Mouse (Mus musculus) hindbrain, embryonic 12.5 days (tissue): Measurements from ENCODE around the gene Gm15023. TPM values are rescaled to one million over a fixed set of nuclear protein-coding genes. Genes with fewer than 3 reads are reported as not detected.
"Not testable (repeated sequence)": the region's sequence is repeated elsewhere in the genome, so short reads cannot be mapped to it uniquely, and the experiment has no call there.

Source experiments
- ATAC-seq: fragments of 200-750 bp; cut with Nextera tagmentation; 2 replicates; pipeline ENCODE4 v1.8.0; 2017; ENCODE audit warnings: moderate TSS enrichment; ENCODE audit not compliant: low FRiP score
- H3K27ac ChIP-seq: fragments of 300-500 bp; sonication (generic); 2 replicates; pipeline ENCODE4 v1.5.1; 2016; ENCODE audit warnings: mild to moderate bottlenecking
- H3K27me3 ChIP-seq: fragments of 300-500 bp; sonication (generic); 2 replicates; pipeline ENCODE4 v1.6.1; 2016; ENCODE audit warnings: mild to moderate bottlenecking
- H3K36me3 ChIP-seq: fragments of 300-500 bp; sonication (generic); 2 replicates; pipeline ENCODE4 v1.6.1; 2016; ENCODE audit warnings: mild to moderate bottlenecking
- H3K4me1 ChIP-seq: fragments of 300-500 bp; sonication (generic); 2 replicates; pipeline ENCODE4 v1.6.1; 2016
- H3K4me2 ChIP-seq: fragments of 300-500 bp; sonication (generic); replicated peaks from 2 replicates; pipeline ENCODE4 v1.6.1; 2016; ENCODE audit warnings: mild to moderate bottlenecking
- H3K4me3 ChIP-seq: fragments of 300-500 bp; sonication (generic); 2 replicates; pipeline ENCODE4 v1.5.1; 2016; ENCODE audit warnings: mild to moderate bottlenecking
- H3K9ac ChIP-seq: fragments of 300-500 bp; sonication (generic); 2 replicates; pipeline ENCODE4 v1.6.1; 2016; ENCODE audit warnings: mild to moderate bottlenecking, moderate library complexity
- H3K9me3 ChIP-seq: fragments of 300-500 bp; sonication (generic); replicated peaks from 2 replicates; pipeline ENCODE4 v1.6.1; 2016; ENCODE audit warnings: mild to moderate bottlenecking
- WGBS: fragments of 180-500 bp; shearing (Covaris S2); methylation state at CpG from one replicate; pipeline ENCODE4 v1.1.7; 2016; 5-methylcytosine and 5-hydroxymethylcytosine counted together
- polyA plus RNA-seq: library from polyadenylated mRNA; unstranded; fragments of >200 nt; fragmentation: Nextera tagmentation; extraction: Ambion mirVana; gene quantifications from 2 replicates; pipeline ENCODE4 v1.2.1, GENCODE M21; 2016

The Gm15023 gene
- polyA plus RNA-seq, result not detected in 2 replicates

GRCm38 (mm10) chrX:135177532-135177931, at the start of gene Gm15023:
Gene Gm15023 (minus strand): TSS chrX:135177632.
- H3K9ac ChIP-seq, H3K9me3 ChIP-seq, ATAC-seq, H3K4me1 ChIP-seq, H3K4me3 ChIP-seq, H3K27me3 ChIP-seq, H3K4me2 ChIP-seq, H3K27ac ChIP-seq, H3K36me3 ChIP-seq: not testable (repeated sequence)
- 92% methylated on average over 7 of the region's 14 CpGs for WGBS

GRCm38 (mm10) chrX:135210436-135211221, 33.2 kb upstream of the Gm15023 start, which contains the start of gene Tceal6:
Gene Tceal6 (minus strand): TSS chrX:135210687.
- no peaks in the 10 kb centered on the region for H3K36me3 ChIP-seq
- H3K27ac ChIP-seq, result no peak within 1 kb of the TSS
- peak within 1 kb of the TSS; percentile 41 for H3K4me3 ChIP-seq
- WGBS, result 15% methylated on average over 10 of the region's 13 CpGs
- H3K4me1 ChIP-seq, result no peaks in the 10 kb centered on the region
- ATAC-seq, result peak; percentile 91
- H3K9me3 ChIP-seq, result no peaks in the 10 kb centered on the region
- H3K4me2 ChIP-seq, result peak within 1 kb of the TSS; percentile 60
- H3K9ac ChIP-seq, result peak within 1 kb of the TSS; percentile 53
- H3K27me3 ChIP-seq, result 0 out of 2 replicates have a peak, but pooled peaks cover 4% of the 10 kb centered on the region

- not testable (repeated sequence) for H3K36me3 ChIP-seq, H3K27me3 ChIP-seq, H3K9me3 ChIP-seq, H3K27ac ChIP-seq, H3K4me1 ChIP-seq
- peak overlapping the region; percentile 41 for H3K4me3 ChIP-seq
- 13% methylated on average over 17 of the region's 21 CpGs for WGBS
- ATAC-seq, result peak; percentile 81
- H3K9ac ChIP-seq, result peak overlapping the region; percentile 53
- H3K4me2 ChIP-seq, result peak overlapping the region; percentile 60
Measured at GRCm38 (mm10) chrX:135209773-135210435, 32.5 kb upstream of the Gm15023 start.

GRCm38 (mm10) chrX:135189924-135190323, 12.5 kb upstream of the Gm15023 start:
- not testable (repeated sequence) for H3K36me3 ChIP-seq, H3K4me3 ChIP-seq, ATAC-seq, H3K9ac ChIP-seq, H3K4me2 ChIP-seq, H3K4me1 ChIP-seq, H3K27ac ChIP-seq, H3K27me3 ChIP-seq, H3K9me3 ChIP-seq
- WGBS, result no CpG with 5 or more reads among the region's 6 CpGs

GRCm38 (mm10) chrX:135188661-135189060, 11.2 kb upstream of the Gm15023 start:
- not testable (repeated sequence) for ATAC-seq, H3K9me3 ChIP-seq, H3K27ac ChIP-seq, H3K4me3 ChIP-seq, H3K4me2 ChIP-seq, H3K4me1 ChIP-seq, H3K9ac ChIP-seq, H3K27me3 ChIP-seq, H3K36me3 ChIP-seq
- WGBS, result no CpG with 5 or more reads among the region's 3 CpGs

Other genes starting within 250 kb of the Gm15023 start
- gene Nxf2, start 212.9 kb downstream of the Gm15023 start, polyA plus RNA-seq, result 0.47 and 1.1 TPM in 2 replicates
- 7.0 and 8.8 TPM in 2 replicates for gene Zmat1, start 168.4 kb downstream of the Gm15023 start, polyA plus RNA-seq
- gene Tceal6, start 33.1 kb upstream of the Gm15023 start, polyA plus RNA-seq, result 9.5 and 13.4 TPM in 2 replicates
- gene Pramel3, start 124.7 kb upstream of the Gm15023 start, polyA plus RNA-seq, result not detected in 2 replicates
- not detected in 2 replicates for gene Gm5128, start 195.7 kb upstream of the Gm15023 start, polyA plus RNA-seq